Mouse (Mus musculus) small intestine, adult 2 months (tissue): ENCODE measurements at regions not wholly inside any gene's neighbourhood (a gene's known extent, or its start where the extent isn't known, plus 50 kb on each side); places are given as distances from the start of the nearest gene placed in this dataset.

Source experiments
- H3K27ac ChIP-seq: fragments of 200-500 bp; 2 replicates; pipeline ENCODE4 v1.5.1; 2012; ENCODE audit warnings: low read depth, low read length, control low read depth, inconsistent platforms; ENCODE audit not compliant: insufficient read depth
- H3K27me3 ChIP-seq: fragments of 200-500 bp; 2 replicates; pipeline ENCODE4 v1.6.1; 2012; ENCODE audit warnings: mild to moderate bottlenecking, moderate library complexity, low read length, inconsistent platforms; ENCODE audit not compliant: control insufficient read depth, insufficient read depth
- H3K36me3 ChIP-seq: fragments of 200-500 bp; 2 replicates; pipeline ENCODE4 v1.6.1; 2012; ENCODE audit warnings: mild to moderate bottlenecking, low read length, control low read depth, inconsistent platforms; ENCODE audit not compliant: control insufficient read depth, insufficient read depth
- H3K4me1 ChIP-seq: fragments of 200-500 bp; 2 replicates; pipeline ENCODE4 v1.6.1; 2012; ENCODE audit warnings: low read length, inconsistent platforms, mixed read lengths; ENCODE audit not compliant: control insufficient read depth, insufficient read depth, insufficient read length
- H3K4me3 ChIP-seq: fragments of 200-500 bp; 2 replicates; pipeline ENCODE4 v1.5.1; 2012; ENCODE audit warnings: low read depth, mild to moderate bottlenecking, control low read depth, inconsistent platforms, low read length, moderate library complexity
- CTCF ChIP-seq: fragments of 200-500 bp; IDR thresholded peaks from 2 replicates; pipeline ENCODE4 v1.5.1; 2012; ENCODE audit warnings: low read depth, mild to moderate bottlenecking, control low read depth, inconsistent platforms, low read length, moderate library complexity, mixed read lengths; ENCODE audit not compliant: insufficient replicate concordance, insufficient read length; ENCODE audit errors: extremely low read depth
- POLR2A ChIP-seq: fragments of 200-500 bp; IDR thresholded peaks from 2 replicates; pipeline ENCODE4 v1.6.1; 2012; ENCODE audit warnings: low read depth, mild to moderate bottlenecking, control low read depth, inconsistent platforms, low read length, moderate library complexity
- WGBS: fragments of 180-500 bp; shearing (Covaris S2); methylation state at CpG from one replicate; pipeline ENCODE4 v1.1.7; 2018; 5-methylcytosine and 5-hydroxymethylcytosine counted together

- no peak overlapping the region for H3K27ac ChIP-seq
- H3K27me3 ChIP-seq: no peaks in the 10 kb centered on the region
- WGBS: 49% methylated on average over 3 of the region's 3 CpGs
- H3K4me1 ChIP-seq: peaks cover 6% of the 10 kb centered on the region
- no peak for TF ChIP-seq CTCF
- TF ChIP-seq POLR2A: no peak
- H3K4me3 ChIP-seq: no peak overlapping the region
- no peaks in the 10 kb centered on the region for H3K36me3 ChIP-seq
Observed at GRCm38 (mm10) chr17:13558863-13559262, 201.5 kb upstream of the Afdn start.

DNA sequence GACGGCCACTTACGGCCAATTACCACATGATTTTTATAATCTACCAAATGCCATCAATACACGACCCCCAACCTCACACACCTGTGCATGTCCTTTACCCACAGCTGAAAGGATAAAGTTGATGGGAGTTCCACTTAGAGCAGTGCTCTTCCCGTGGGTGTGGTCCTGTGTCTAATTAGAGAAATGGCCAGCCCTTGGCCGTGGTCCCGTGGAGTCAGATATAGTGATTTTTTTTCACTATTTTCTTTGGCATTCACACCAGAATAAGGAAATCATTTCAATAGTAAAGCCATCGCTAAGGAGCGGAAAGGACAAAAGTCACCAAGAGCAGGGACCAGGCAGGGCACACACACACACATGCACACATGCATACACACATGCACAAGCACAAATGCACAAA, 199.0 kb upstream of the Afdn start:
- H3K27ac ChIP-seq: no peak overlapping the region
- H3K27me3 ChIP-seq: no peaks in the 10 kb centered on the region
- 51% methylated on average over 8 of the region's 8 CpGs for WGBS
- H3K4me3 ChIP-seq: no peak overlapping the region
- no peaks in the 10 kb centered on the region for H3K36me3 ChIP-seq
- no peak for TF ChIP-seq CTCF
- TF ChIP-seq POLR2A: no peak
- H3K4me1 ChIP-seq: peaks cover 4% of the 10 kb centered on the region

DNA sequence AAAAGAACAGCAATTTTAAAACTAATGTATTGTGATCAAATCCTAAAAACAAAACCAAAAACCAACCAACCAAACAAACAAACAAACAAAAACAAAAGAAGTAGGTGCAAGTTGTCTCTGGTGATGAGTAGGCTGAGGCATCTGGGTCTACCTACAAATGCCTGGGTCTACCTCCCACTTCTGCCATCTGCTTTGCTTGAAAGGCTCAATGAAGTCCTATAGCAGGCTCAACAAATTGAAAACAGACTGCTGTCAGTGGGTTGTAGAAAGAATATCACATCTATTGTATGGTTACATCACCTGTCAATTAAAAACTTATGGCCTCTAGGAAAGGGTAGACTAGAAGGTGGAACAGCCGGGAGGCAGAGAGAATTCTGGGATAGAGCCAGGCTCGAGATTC, 197.4 kb upstream of the Afdn start:
- H3K27me3 ChIP-seq: no peaks in the 10 kb centered on the region
- WGBS: 83% methylated on average over 2 of the region's 2 CpGs
- H3K4me1 ChIP-seq: peaks cover 2% of the 10 kb centered on the region; the same call in 1 of the 2 replicates
- H3K27ac ChIP-seq: no peak overlapping the region
- TF ChIP-seq POLR2A: no peak
- TF ChIP-seq CTCF: no peak
- H3K36me3 ChIP-seq: no peaks in the 10 kb centered on the region
- no peak overlapping the region for H3K4me3 ChIP-seq

- Histone ChIP-seq H3K4me3 (no peak overlapping the region), H3K4me1 (no peaks in the 10 kb centered on the region; the same call in 1 of the 2 replicates), H3K27ac (no peak overlapping the region), H3K27me3 (no peaks in the 10 kb centered on the region), H3K36me3 (no peaks in the 10 kb centered on the region)
- WGBS: 90% methylated on average over 7 of the region's 7 CpGs
- TF ChIP-seq POLR2A: no peak
Observed at GRCm38 (mm10) chr17:13564800-13565199, 195.5 kb upstream of the Afdn start.

DNA sequence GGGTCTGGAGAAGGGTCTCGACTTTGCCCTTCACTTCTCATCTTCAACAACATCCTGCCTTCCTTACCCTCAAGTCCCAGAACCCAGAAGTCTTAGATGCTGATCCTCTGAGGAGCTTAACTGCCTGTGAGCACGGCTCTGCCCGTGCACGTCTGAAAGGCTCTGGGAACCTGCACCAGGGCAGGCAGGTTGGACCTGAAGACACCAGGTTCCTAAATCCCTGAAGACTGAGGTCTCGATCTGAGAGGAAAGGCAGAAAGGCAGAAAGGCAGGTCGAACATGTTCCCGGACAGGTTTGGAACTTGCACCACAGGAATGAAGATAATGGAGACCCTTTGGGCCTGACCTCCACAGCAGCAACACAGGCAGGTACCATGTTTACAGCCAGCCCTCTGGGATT, 193.7 kb upstream of the Afdn start:
- Histone ChIP-seq H3K4me1 (no peaks in the 10 kb centered on the region; the same call in 1 of the 2 replicates), H3K27me3 (no peaks in the 10 kb centered on the region), H3K36me3 (no peaks in the 10 kb centered on the region), H3K4me3 (no peak overlapping the region), H3K27ac (no peak overlapping the region)
- 78% methylated on average over 7 of the region's 7 CpGs for WGBS
- TF ChIP-seq CTCF (no peak), POLR2A (no peak)

- TF ChIP-seq CTCF: no peak
- TF ChIP-seq POLR2A: no peak
- Histone ChIP-seq H3K4me3 (no peak overlapping the region), H3K36me3 (no peaks in the 10 kb centered on the region), H3K27ac (no peak overlapping the region), H3K27me3 (no peaks in the 10 kb centered on the region), H3K4me1 (no peaks in the 10 kb centered on the region; the same call in 1 of the 2 replicates)
- 94% methylated on average over 3 of the region's 3 CpGs for WGBS
Observed at GRCm38 (mm10) chr17:13567183-13567582, 193.2 kb upstream of the Afdn start.

DNA sequence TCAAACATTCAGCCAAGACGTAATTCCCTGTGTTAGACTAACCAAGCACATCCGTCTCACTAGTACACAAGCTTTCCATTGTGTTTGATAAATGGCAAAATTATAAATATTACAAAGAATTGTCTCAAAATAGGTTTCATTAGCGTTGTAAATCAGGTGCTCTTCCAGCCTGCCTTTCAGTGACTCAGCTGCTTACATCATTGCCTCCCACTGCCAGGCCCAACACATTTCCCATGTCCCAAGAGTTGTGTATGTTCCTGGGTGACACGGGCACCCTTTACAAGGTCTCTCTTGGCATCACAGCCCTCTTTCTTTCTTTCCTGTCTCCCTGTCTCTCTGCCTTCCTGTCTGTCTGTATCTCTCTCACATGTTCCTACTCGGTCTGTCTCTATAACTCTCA, 189.5 kb upstream of the Afdn start:
- WGBS: 85% methylated on average over 5 of the region's 5 CpGs
- Histone ChIP-seq H3K4me1 (peaks cover 11% of the 10 kb centered on the region; the same call in 1 of the 2 replicates), H3K27ac (no peak overlapping the region), H3K36me3 (no peaks in the 10 kb centered on the region), H3K4me3 (no peak overlapping the region), H3K27me3 (no peaks in the 10 kb centered on the region)
- TF ChIP-seq CTCF: no peak
- TF ChIP-seq POLR2A: no peak
